Mouse (Mus musculus) lung, postnatal 36 days (tissue): Measurements from ENCODE around the gene B4galnt2.
"Not testable (repeated sequence)": the region's sequence is repeated elsewhere in the genome, so short reads cannot be mapped to it uniquely, and the experiment has no call there.

Experiments used
- DNase-seq: peaks from one replicate; pipeline ENCODE4 v3.0.0; 2022; ENCODE audit warnings: mixed read lengths

B4galnt2 gene

DNA sequence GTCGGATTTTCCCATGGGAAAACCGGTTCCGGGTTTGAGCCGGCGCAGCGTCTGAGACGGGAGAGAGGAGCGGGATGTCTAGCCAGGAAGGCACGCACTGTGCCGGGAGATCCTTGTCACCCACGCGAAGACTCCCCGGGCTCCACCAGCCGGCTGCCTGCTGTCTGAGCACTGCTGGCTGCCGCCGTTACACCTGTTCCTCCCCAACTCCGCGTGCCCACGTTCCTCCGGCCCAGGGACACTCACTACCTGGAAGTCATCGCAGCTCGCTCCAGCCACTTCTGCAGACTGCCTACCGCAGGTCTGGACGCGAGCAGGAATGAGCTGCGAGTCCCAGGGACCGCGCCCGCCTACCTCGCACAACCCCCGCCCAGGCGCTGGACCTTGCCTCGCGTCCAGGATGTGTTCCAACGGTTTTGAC is at the start of gene B4galnt2:
Gene B4galnt2 (minus strand): TSS at position 321 of the 421 bp plus-strand sequence.
- DNase-seq, result no peak

DNA sequence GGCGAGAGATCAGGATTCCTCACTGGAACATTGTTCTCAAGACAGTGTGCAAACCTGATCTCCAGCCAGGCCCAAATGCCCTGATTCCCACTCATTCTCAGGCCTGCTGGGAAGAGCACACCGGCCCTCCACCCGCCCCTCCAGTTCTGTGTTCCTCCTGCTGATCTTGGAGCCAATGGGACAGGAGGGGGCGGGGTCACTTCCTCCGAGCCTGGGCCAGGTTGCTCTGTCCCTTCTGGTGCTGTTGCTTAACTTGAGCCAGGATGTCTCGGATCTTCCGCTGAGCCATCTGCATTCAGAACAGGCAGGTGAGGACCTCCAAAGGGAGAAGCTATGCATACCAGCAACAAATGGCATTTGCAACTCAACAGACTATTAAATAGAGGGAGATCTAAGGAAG is 48.6 kb upstream of the B4galnt2 start:
- DNase-seq, result no peak

DNA sequence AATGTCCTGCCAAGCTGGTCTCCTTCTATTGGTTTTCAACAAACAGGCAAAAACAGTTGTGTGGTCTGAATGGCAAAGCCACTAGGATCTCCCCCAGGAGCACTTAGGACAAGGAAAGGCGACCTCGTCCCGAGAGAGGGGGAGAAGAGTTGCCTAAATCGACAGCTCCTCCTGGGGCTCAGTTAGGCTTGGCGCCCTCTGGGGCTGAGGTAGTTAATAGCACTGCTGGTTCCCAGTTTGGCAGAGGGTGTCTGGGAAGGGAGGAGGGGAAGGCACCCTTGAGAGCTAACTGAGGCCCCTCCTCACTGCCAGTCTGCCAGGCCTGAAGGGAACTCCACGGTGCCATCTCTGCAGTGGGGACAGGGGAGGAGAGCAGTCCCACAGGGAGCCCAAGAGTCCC is 44.5 kb upstream of the B4galnt2 start:
- DNase-seq, result no peak

DNA sequence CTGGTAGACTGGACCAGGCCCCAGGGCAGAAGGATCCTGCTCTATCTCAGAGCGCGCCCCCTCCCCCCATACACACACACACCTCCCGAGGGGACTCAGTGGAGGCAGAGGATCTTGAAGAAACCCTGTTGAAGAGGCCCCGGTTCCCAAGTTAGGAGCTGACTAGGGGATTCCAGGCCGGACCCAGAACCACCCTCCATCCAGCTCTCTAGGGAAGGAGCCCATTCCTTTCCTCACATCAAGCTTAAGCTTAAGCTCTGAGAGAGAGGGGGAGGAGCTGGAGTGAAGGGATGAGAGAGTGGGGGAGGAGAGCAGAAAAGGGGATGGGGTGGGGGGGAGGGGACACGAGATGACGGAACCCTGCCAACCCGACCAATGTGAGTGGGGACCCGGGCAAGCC is 43.6 kb upstream of the B4galnt2 start:
- no peak for DNase-seq

DNA sequence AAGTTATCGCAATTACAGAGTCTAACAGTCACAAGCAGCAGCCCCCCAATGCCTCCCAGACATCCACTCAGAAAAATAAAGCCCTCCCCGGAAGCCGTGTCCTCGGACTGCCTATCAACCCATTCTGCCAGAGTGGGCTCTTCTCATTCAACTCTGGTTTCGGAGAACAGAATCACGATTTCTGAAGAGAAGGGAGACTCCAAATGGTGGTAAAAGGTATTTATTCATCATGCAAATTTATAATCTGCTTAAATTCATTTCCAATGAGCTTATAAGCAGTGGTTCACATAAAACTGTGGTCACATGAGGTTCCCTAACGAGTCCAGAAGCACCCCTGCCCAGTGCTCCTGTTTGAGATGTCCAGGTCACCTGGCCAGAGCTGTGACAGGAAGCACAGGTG is 42.7 kb upstream of the B4galnt2 start:
- DNase-seq, result no peak

DNA sequence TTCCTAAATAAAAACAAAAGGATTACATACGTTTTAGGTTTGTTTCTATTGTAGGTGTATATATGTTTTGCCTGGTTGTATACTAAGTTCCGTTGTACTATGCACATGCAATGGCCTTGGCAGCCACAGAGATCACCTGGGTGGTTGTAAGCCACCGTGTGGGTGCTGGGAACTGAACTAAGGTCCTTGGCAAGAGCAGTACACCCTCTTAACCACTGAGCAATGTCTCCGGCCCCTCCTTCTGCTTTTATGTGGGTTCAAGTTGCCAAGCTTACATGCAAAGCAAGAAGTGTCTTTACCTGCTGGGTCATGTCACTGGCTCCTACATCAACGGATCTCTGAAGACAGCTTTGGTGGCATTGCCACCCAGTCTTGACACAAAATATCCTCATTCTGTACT is 38.6 kb upstream of the B4galnt2 start:
- no peak for DNase-seq

DNA sequence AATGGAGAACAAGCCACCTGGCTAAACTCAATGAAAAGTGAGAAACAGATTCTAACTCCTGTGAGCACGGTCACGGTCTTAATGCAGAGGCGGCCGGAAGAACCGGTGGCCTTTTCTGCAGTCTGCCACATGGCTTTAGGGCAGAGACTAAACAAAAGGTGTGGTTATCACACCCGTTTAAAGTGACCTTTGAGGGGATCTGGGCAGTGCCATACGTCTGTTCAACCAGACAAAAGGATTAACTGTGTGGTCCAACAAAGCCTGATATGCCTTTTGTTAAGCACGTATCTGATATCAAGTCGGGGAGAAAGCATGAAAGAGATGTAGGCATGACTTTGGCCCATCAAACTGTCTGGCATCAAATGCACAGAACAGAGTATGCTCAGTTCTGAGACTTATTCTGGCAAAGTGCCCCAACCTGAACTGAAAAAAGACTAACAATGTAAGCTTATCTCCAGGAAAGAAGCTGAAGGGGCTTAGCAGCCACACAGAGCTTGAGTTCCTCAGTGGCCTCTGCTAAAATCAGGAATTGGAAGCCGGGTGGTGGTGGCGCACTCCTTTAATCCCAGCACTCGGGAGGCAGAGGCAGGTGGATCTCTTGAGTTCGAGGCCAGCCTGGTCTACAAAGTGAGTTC is 31.3 kb upstream of the B4galnt2 start:
- DNase-seq, result no peak

DNA sequence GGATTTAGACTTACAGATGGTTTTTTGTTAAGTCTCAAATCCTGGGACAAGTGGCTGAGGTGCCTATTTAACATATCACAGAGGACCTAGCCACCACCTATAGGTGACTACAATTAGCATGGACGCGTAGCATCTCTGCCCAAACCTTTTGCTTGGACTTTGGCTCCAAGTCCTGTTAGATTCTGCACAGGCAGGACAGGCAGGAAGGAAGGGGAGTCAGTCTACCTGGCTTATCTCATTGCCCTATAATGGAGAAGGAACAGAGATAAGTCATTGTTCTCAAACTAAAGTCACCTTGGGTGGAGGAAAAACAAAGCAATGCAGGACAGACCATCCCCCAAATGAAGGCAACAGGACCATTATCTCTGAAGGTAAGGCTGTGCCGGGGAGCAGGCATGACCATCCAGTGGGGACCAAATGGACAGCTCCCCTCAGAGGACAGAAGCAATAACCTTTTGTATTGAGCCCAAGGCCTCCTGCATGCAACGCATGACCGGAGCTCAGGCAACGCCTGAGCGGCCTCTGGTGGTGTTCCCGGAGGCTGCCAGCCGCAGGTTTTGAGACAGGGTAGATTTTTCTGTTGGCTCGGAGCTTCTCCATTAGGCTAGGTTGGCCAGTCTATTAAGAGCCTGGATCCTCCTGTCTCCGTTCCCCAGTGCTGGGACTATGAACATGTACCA is 25.3 kb upstream of the B4galnt2 start:
- no peak for DNase-seq

DNA sequence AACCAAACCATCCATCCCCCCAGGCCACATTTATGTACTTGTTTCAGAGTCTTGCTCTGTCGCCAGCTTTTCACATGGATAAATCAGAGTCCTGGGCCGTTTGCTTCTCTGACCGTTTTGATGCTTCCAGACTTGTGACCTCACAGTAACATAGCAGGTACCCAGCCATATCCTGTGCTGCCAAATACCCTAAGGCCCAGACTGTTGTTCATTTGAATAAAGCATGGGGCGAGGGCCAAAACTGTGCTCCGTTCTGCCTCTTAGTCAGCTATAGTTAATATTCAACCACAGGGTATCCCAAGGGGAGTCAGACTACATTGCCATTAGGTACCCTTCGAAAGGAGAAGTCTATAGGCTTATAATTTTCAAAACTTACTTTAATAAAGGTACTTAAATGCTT is 21.7 kb upstream of the B4galnt2 start:
- no peak for DNase-seq

DNA sequence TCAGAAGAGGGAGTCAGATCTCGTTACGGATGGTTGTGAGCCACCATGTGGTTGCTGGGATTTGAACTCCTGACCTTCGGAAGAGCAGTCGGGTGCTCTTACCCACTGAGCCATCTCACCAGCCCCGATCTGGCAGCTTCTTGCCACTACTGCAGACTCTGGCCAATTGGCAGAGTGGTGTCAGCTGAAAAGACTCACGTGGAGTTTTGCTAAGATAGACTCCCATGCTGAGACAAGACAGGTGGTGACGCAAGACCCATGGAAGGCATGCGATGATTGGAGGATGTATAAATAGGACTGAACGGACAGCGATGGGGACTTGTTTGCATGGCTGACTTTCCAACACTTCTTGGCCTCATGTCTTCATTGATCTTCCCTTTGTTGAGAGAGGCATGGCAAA is 17.5 kb upstream of the B4galnt2 start:
- DNase-seq, result not testable (repeated sequence)

DNA sequence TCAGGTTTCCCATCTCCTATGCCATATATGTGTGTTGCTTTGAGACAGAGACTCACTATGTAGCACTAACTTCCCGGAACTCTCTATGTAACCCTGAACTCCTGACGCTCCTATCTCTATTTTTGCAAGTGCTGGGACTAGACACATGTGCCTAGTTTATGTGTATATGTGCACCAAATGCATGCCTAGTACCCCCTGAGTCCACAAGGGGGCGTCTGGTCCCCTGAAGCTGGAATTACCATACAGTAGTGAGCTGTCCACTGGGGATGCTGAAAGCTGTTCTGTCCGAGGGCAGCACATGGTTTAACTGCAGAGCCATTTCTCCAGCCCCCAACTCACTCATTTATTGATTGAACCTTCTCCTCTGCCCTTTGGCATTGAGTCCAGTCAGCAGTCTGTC is 11.7 kb upstream of the B4galnt2 start:
- DNase-seq, result no peak

DNA sequence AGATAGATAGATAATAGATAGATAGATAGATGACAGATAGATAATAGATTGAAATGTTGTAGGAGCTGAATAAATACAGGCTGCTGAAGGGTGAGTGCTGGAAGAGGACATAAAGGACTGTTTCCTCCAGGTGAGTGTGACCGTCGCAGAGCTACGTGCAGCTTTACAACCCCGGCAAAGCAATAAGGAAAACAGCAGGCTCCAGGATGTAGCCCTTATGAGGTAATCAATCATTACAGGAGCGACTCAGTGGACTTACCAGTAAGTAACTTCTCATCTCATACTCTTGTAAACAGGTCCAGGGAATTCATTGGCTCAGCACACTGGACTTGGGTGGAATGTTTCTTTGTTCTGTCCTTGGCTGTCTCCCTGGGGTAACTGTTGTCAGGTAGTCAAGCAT is 11.3 kb upstream of the B4galnt2 start:
- DNase-seq, result no peak

DNA sequence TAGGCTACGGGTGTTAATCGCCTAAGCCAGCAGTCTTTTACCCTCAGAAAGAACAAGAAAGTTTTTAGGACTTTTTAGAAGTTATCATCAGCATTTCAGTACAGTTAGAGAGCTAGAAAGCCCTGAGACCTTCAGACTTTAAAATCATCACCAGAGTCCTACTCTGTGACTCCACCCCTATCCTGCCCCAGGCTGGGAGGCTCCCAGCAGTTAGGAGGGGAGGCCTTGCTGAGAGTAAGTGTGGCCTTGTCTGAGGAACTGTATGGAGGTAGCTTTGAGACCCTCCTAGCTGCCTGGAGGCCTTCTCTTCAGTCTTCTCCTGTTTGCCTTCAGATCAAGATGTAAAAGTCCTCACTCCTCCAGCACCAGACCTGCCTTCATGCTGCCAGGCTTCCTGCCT is 9.5 kb upstream of the B4galnt2 start:
- DNase-seq, result no peak

DNA sequence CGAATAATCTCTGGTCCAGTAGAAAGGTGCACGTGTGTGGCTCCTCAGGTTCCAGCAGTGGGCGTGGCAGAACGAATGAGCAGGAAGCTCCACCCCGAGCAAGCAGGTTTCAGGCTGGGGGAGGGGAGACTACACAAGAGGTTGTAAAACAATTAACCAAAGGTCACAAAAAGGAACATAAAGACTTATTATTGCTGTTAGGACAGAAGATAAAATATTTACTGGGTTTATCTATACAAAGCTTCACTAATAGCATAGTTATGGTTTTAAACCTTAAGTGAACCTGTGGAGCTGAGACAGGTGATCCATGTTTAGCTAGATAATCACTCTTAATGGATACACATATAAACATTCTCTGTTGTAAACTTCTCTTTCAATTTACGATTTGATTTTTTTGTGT is 8.8 kb upstream of the B4galnt2 start:
- DNase-seq, result not testable (repeated sequence)

DNA sequence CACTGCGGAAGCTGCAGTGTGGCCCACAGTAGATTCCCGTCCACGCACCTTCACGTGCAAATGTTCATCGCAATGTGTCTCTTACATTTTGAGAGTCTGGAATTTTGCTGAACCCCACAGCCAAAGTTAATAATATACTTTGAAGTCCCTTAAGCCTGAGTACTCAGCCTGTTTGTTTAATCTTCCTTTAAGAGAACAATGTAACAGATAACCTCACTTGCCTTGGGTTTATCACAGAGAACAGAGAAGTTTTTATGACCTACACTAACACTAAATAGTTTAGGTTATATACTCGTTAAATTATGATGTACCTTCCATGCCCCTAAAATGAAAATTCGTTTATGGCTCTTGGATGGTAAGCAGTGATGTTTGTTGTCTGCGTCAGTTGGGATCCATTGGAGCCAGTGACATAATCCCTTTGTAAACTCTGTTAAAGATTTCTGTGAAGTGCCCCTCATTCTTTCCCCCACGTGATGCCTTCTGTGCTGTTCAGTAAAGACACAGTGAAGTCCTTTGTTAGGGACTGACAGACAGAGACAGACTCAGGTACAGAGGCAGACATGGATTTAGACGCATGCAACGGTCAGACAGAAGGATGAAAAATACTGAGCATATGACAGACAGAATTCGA is 7.4 kb upstream of the B4galnt2 start:
- no peak for DNase-seq

DNA sequence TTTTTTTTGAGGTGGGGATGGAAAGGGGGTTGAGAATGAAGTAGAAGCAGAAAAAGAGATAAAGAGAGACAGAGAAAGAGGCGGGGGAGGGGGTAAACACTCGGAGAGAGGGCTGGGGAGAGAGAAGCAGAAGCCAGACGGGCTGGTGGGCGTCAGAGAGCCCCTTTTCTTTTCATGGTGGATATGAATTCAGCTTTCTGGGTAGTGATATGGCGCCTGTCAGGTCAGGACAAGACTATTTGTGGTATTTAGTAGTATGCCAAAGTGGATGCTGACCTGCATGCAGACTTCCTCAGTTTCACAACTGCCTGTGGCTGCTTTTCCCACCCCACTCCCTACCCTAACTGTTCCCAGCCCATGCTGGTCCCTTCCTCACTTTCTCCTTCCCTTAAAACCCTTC is 1.7 kb upstream of the B4galnt2 start:
- no peak for DNase-seq

DNA sequence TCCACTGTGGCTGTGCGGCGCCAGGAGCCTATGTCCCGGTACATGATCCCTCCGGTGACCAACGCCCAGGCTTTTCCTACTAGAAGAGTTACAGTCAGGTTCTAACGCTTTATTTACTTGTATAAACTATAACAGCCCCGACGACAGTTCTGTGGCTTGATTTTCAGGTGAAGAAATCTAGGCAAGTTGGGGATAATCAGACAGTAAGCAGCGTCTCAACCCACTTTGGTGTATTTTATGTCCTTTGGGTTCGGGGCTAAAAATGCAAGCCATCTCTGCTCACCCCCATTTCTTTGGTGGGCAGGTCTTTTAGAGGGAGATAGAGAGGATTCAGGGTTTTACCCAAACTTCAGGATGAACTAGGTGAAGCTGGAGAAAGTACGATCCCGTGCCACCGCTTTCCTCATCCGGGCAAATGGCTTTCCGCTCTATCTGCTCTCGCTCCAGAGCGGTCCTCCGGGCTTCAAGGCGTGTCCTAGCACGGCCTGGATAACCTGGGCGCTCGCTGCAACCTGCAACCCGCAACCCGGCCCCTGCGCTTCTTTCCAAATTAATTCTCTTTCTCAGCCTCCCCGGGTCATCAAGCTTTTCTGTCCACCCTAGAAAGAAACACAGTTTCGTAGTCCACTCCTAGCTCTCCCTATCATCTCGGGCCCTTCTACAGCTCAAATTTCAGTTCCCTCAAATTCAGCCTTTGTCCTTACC is 467 bp upstream of the B4galnt2 start:
- DNase-seq, result peak; percentile 8

DNA sequence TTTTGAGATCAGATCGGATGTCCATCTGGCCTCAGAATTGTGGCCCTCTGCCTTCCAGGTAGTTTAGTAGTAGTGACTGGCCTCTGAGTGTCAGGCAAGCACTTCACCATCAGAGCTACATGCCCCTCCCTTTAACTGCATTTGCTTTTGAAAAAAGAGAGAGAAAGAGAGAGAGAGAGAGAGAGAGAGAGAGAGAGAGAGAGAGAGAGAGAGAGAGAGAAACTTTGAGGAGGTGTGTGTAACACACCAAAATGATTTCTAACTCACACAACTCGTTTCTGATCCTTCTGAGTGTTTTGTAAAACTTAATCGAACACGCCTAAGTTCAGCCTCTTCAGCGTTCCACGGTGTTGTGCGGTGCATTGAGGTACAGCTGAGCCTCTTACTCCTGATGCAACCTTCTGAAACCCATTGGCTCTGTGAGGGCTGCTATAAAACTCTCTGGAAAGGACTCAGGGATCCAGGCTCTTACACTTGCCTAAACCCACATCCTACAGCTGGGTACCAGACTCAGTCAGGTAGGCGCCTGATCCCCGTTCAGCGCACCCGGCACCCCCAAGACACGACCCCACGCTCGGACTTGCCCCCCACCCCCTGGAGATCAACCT is 628 bp downstream of the B4galnt2 start:
- no peak for DNase-seq

DNA sequence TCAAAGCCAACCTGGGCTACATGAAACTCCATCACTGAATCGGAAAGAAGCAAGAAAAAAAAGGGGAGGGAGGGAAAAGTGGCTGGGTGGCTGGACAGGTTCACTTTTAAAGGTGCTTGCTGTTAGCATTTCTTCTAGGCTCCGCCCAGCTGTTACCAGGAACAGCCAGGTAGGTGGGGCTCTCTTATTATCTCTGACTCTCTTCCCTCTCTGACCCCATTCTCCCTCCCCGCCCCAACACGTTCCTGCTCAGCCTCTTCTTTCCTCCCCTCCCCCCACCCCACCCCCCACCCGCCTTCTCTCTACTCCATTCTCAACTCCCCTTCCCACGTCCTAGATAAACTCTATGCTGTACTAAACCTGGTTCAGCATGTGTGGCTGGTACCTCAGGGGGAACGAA is 3.1 kb downstream of the B4galnt2 start:
- DNase-seq, result no peak

DNA sequence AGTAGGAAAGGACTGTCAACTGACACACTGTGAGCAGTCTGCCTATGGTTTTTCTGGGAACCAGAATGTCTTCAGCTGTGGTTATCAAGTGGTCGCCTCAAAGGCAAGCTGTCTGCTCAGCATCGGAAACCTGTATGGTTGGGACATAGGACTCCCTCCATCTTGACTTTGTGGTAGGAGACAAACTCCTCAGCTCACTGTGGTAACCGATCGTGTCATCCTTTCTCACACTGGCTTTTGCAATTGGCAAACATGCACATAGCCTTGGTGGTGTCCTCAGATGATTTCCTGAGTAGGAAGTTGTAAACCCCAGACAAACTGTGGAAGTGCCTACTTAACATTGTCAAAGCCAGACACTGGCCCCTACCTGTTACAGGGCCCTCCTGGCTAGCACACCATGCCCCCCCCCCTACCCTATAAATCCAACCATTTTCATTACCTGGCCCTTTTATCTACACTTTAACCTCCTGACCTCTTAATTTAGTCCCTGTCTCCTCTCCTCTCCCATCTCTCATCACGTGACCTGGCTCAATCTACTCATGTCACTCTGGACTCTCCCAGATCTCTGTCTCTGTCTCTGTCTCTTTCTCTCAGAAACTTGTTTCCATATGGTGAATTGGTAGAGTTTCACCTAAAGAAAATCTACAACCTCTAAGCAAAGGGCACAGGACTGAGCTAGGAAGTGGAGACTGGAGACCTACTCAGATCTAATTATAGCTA is 6.7 kb downstream of the B4galnt2 start:
- no peak for DNase-seq

DNA sequence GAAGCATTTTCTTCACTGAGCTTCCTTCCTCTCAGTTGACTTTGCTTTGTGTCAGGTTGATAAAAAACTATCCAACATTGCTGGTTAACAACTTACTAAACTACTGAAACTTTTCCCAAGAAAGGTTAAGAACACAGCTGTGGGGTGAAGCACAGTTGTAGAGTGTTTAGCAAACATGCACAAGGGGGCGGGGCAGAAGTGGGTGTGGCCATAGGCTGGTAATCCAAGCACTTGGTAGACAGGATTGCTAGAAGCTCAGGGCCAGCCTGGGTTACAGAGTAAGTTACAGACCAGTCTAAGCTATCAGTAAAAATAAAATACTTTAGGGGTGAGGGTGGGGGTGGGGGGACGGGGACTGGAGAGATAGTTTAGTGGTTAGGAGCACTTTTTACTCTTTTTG is 10.4 kb downstream of the B4galnt2 start:
- DNase-seq, result peak; percentile 9

DNA sequence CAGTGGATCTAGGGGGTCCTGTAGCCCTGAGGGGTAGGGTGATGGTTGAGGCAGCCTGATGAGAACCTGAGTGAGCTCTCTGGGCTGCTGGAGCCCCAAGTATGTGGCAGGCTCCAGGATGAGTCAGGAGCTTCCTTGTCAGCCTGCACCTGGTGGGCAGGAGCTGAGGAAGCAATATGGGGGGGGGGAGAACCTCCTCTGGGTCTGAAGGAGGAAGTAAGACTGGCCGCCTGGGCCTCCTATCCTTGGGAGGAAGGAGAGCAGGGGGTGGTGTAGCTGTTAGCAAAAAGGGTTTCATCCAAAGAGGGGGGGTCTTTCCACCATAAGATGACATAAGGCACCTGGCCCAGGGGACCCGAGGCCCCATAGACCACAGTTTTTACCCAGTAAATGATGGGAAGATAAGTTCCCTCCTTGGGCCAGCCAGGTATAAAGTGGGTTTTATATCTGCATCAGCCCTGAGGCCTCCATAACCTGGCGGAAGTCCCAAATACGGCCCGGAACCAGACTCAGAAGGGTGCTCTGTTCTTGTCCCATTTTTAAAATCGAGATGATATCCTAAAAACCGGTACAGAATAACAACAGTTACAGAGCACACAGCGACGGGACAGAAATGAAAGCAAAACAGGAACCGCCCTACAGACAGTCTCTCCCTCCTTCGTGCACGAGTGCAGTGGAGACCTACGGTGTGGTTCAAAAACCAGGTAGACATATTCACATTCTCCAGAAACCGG is 18.1 kb downstream of the B4galnt2 start:
- DNase-seq, result peak; percentile 5
